Mouse (Mus musculus) left cerebral cortex, postnatal 4 days (tissue): ENCODE measurements around the gene Gtf2h4. TPM values are rescaled to one million over a fixed set of nuclear protein-coding genes. Genes with fewer than 3 reads are reported as not detected.

Source experiments
- DNase-seq: peaks from one replicate; pipeline ENCODE4 v3.0.0-alpha.2; 2022
- intact Hi-C: fragments of 180-260 bp; cut with DNase I; formaldehyde crosslinking; loops from one replicate; pipeline ENCODE4 v1.15.1; 2025
- total RNA-seq, 2 experiments: library from RNA; stranded (reverse); gene quantifications; 2 replicates each; pipeline ENCODE4 v1.2.3; 2021

The Gtf2h4 gene
- total RNA-seq, result 10 to 100 TPM; 29.1 to 31.8 TPM

- intact Hi-C loops, result no loop called here
- peak; percentile 88 for DNase-seq
These were observed at the start of gene Gtf2h4 for GRCm38 (mm10) chr17:35673416-35674035. Gtf2h4 (minus strand) TSS chr17:35673739.

GRCm38 (mm10) chr17:35721676-35722075 lies 48.1 kb upstream of the Gtf2h4 start:
- DNase-seq, result no peak
- intact Hi-C loops, result no loop called here

GRCm38 (mm10) chr17:35720340-35720727 lies 46.8 kb upstream of the Gtf2h4 start:
- intact Hi-C loops, result no loop called here
- peak; percentile 35 for DNase-seq

GRCm38 (mm10) chr17:35719616-35720339 lies 46.2 kb upstream of the Gtf2h4 start:
- intact Hi-C loops, result no loop called here
- DNase-seq, result no peak

- intact Hi-C loops, result no loop called here
- DNase-seq, result no peak
These were observed 43.5 kb upstream of the Gtf2h4 start for GRCm38 (mm10) chr17:35717080-35717479.

- intact Hi-C loops, result no loop called here
- no peak for DNase-seq
These were observed 42.6 kb upstream of the Gtf2h4 start for GRCm38 (mm10) chr17:35716114-35716513.

GRCm38 (mm10) chr17:35710705-35711347 lies 37.3 kb upstream of the Gtf2h4 start:
- DNase-seq, result peak; percentile 85
- intact Hi-C loops, result no loop called here

GRCm38 (mm10) chr17:35708611-35709010 lies 35.1 kb upstream of the Gtf2h4 start:
- no peak for DNase-seq
- intact Hi-C loops, result no loop called here

GRCm38 (mm10) chr17:35707929-35708328 lies 34.4 kb upstream of the Gtf2h4 start:
- DNase-seq, result no peak
- intact Hi-C loops, result no loop called here

- intact Hi-C loops, result no loop called here
- DNase-seq, result peak; percentile 74
These were observed 32.3 kb upstream of the Gtf2h4 start for GRCm38 (mm10) chr17:35705836-35706235.

- peak; percentile 89 for DNase-seq
- intact Hi-C loops, result no loop called here
These were observed 31.3 kb upstream of the Gtf2h4 start, which contains the start of gene Ddr1 for GRCm38 (mm10) chr17:35704621-35705464. Ddr1 (minus strand) TSS chr17:35704621.

GRCm38 (mm10) chr17:35703751-35704271 lies 30.3 kb upstream of the Gtf2h4 start:
- intact Hi-C loops, result no loop called here
- peak; percentile 93 for DNase-seq

GRCm38 (mm10) chr17:35703065-35703464 lies 29.5 kb upstream of the Gtf2h4 start:
- no peak for DNase-seq
- intact Hi-C loops, result no loop called here

GRCm38 (mm10) chr17:35702605-35703004 lies 29.1 kb upstream of the Gtf2h4 start:
- intact Hi-C loops, result no loop called here
- DNase-seq, result no peak

GRCm38 (mm10) chr17:35701978-35702461 lies 28.5 kb upstream of the Gtf2h4 start:
- intact Hi-C loops, result no loop called here
- DNase-seq, result no peak

- DNase-seq, result peak; percentile 61
- intact Hi-C loops, result no loop called here
These were observed 27.9 kb upstream of the Gtf2h4 start for GRCm38 (mm10) chr17:35701203-35701977.

GRCm38 (mm10) chr17:35700371-35700961 lies 26.9 kb upstream of the Gtf2h4 start:
- intact Hi-C loops, result no loop called here
- peak; percentile 77 for DNase-seq

GRCm38 (mm10) chr17:35699919-35700318 lies 26.4 kb upstream of the Gtf2h4 start:
- DNase-seq, result peak; percentile 82
- intact Hi-C loops, result no loop called here

- intact Hi-C loops, result no loop called here
- DNase-seq, result no peak
These were observed 25.0 kb upstream of the Gtf2h4 start for GRCm38 (mm10) chr17:35698501-35698883.
